Mouse (Mus musculus): ENCODE measurements around the gene Alppl2. TPM values are rescaled to one million over a fixed set of nuclear protein-coding genes. Genes with fewer than 3 reads are reported as not detected.
A peak's percentile ranks its signal among the peaks of the same experiment; 100 is the strongest.

Gene Alppl2
- polyA plus RNA-seq, 1 experiment from 2014 or later = not detected

GRCm38 (mm10) chr1:87057075-87057474 lies 32.7 kb downstream of the Alppl2 start:
- no peaks in the 10 kb centered on the region for H3K4me1 ChIP-seq (ENCODE audit: insufficient read depth, low read length)
- 70% methylated on average over 4 of the region's 4 CpGs for WGBS
- H3K4me2 ChIP-seq (replicated peaks; ENCODE audit: low read depth, low read length) = no peak overlapping the region
- H3K36me3 ChIP-seq (ENCODE audit: insufficient read depth, low read length) = no peaks in the 10 kb centered on the region
- no peaks in the 10 kb centered on the region for H3K27me3 ChIP-seq (ENCODE audit: insufficient read depth, low read length)
- H3K27ac ChIP-seq (ENCODE audit: low read length) = no peak overlapping the region
- H3K9me3 ChIP-seq (ENCODE audit: low read length) = no peaks in the 10 kb centered on the region
- H3K9ac ChIP-seq (replicated peaks; ENCODE audit: low read length) = no peak overlapping the region
- no peak for ATAC-seq (ENCODE audit: low FRiP score, low TSS enrichment)
- no peak overlapping the region for H3K4me3 ChIP-seq (ENCODE audit: low read length)

GRCm38 (mm10) chr1:87051369-87051768 lies 38.4 kb downstream of the Alppl2 start:
- H3K27me3 ChIP-seq (ENCODE audit: insufficient read depth, low read length) = no peaks in the 10 kb centered on the region
- H3K4me2 ChIP-seq (replicated peaks; ENCODE audit: low read depth, low read length) = no peak overlapping the region
- no peak for ATAC-seq (ENCODE audit: low FRiP score, low TSS enrichment)
- no peaks in the 10 kb centered on the region for H3K36me3 ChIP-seq (ENCODE audit: insufficient read depth, low read length)
- no peaks in the 10 kb centered on the region for H3K4me1 ChIP-seq (ENCODE audit: insufficient read depth, low read length)
- WGBS = 85% methylated on average over 4 of the region's 4 CpGs
- no peak overlapping the region for H3K27ac ChIP-seq (ENCODE audit: low read length)
- H3K9ac ChIP-seq (replicated peaks; ENCODE audit: low read length) = no peak overlapping the region
- H3K9me3 ChIP-seq (ENCODE audit: low read length) = no peaks in the 10 kb centered on the region
- no peak overlapping the region for H3K4me3 ChIP-seq (ENCODE audit: low read length)

- H3K4me3 ChIP-seq (ENCODE audit: low read length) = no peak overlapping the region
- H3K9ac ChIP-seq (replicated peaks; ENCODE audit: low read length) = no peak overlapping the region
- no peaks in the 10 kb centered on the region for H3K27me3 ChIP-seq (ENCODE audit: insufficient read depth, low read length)
- no peak for ATAC-seq (ENCODE audit: low FRiP score, low TSS enrichment)
- 56% methylated on average over 1 of the region's 1 CpGs for WGBS
- H3K36me3 ChIP-seq (ENCODE audit: insufficient read depth, low read length) = no peaks in the 10 kb centered on the region
- H3K4me1 ChIP-seq (ENCODE audit: insufficient read depth, low read length) = no peaks in the 10 kb centered on the region
- H3K4me2 ChIP-seq (replicated peaks; ENCODE audit: low read depth, low read length) = no peak overlapping the region
- no peak overlapping the region for H3K27ac ChIP-seq (ENCODE audit: low read length)
- no peaks in the 10 kb centered on the region for H3K9me3 ChIP-seq (ENCODE audit: low read length)
Observed at GRCm38 (mm10) chr1:87050700-87051099, 39.0 kb downstream of the Alppl2 start.

GRCm38 (mm10) chr1:87050072-87050471 lies 39.7 kb downstream of the Alppl2 start:
- H3K36me3 ChIP-seq (ENCODE audit: insufficient read depth, low read length) = no peaks in the 10 kb centered on the region
- no peaks in the 10 kb centered on the region for H3K4me1 ChIP-seq (ENCODE audit: insufficient read depth, low read length)
- 80% methylated on average over 3 of the region's 3 CpGs for WGBS
- no peaks in the 10 kb centered on the region for H3K27me3 ChIP-seq (ENCODE audit: insufficient read depth, low read length)
- ATAC-seq (ENCODE audit: low FRiP score, low TSS enrichment) = no peak
- no peak overlapping the region for H3K4me2 ChIP-seq (replicated peaks; ENCODE audit: low read depth, low read length)
- H3K4me3 ChIP-seq (ENCODE audit: low read length) = no peak overlapping the region
- H3K9me3 ChIP-seq (ENCODE audit: low read length) = no peaks in the 10 kb centered on the region
- H3K9ac ChIP-seq (replicated peaks; ENCODE audit: low read length) = no peak overlapping the region
- H3K27ac ChIP-seq (ENCODE audit: low read length) = no peak overlapping the region

GRCm38 (mm10) chr1:87041814-87042438 lies 47.8 kb downstream of the Alppl2 start:
- H3K4me2 ChIP-seq (replicated peaks; ENCODE audit: low read depth, low read length) = no peak overlapping the region
- no peaks in the 10 kb centered on the region for H3K9me3 ChIP-seq (ENCODE audit: low read length)
- H3K36me3 ChIP-seq (ENCODE audit: insufficient read depth, low read length) = no peaks in the 10 kb centered on the region
- WGBS = 0% methylated on average over 1 of the region's 1 CpGs
- H3K4me3 ChIP-seq (ENCODE audit: low read length) = no peak overlapping the region
- no peak overlapping the region for H3K27ac ChIP-seq (ENCODE audit: low read length)
- 0 out of 2 replicates have a peak, but pooled peaks have one; percentile 35 for ATAC-seq (ENCODE audit: low FRiP score, low TSS enrichment)
- H3K9ac ChIP-seq (replicated peaks; ENCODE audit: low read length) = 0 out of 2 replicates have a peak overlapping the region, but pooled peaks have one; percentile 12
- H3K4me1 ChIP-seq (ENCODE audit: insufficient read depth, low read length) = peaks cover 8% of the 10 kb centered on the region
- H3K27me3 ChIP-seq (ENCODE audit: insufficient read depth, low read length) = no peaks in the 10 kb centered on the region

- no peak overlapping the region for H3K27ac ChIP-seq (ENCODE audit: low read length)
- ATAC-seq (ENCODE audit: low FRiP score, low TSS enrichment) = no peak
Observed at GRCm38 (mm10) chr1:87041119-87041518, 48.6 kb downstream of the Alppl2 start.

GRCm38 (mm10) chr1:87038477-87039070 lies 51.2 kb downstream of the Alppl2 start:
- peaks cover 32% of the 10 kb centered on the region for H3K4me1 ChIP-seq (ENCODE audit: insufficient read depth, low read length)
- no peaks in the 10 kb centered on the region for H3K27me3 ChIP-seq (ENCODE audit: insufficient read depth, low read length)
- H3K27ac ChIP-seq (ENCODE audit: low read length) = no peak overlapping the region
- no peaks in the 10 kb centered on the region for H3K9me3 ChIP-seq (ENCODE audit: low read length)
- H3K36me3 ChIP-seq (ENCODE audit: insufficient read depth, low read length) = no peaks in the 10 kb centered on the region
- ATAC-seq (ENCODE audit: low FRiP score, low TSS enrichment) = no peak
- H3K4me3 ChIP-seq (ENCODE audit: low read length) = no peak overlapping the region
- 90% methylated on average over 2 of the region's 2 CpGs for WGBS
- no peak overlapping the region for H3K9ac ChIP-seq (replicated peaks; ENCODE audit: low read length)
- no peak overlapping the region for H3K4me2 ChIP-seq (replicated peaks; ENCODE audit: low read depth, low read length)

More at GRCm38 (mm10) chr1:87041119-87041518, 48.6 kb downstream of the Alppl2 start:
- Histone ChIP-seq H3K27me3 (ENCODE audit: insufficient read depth, low read length) (no peaks in the 10 kb centered on the region), H3K9me3 (ENCODE audit: low read length) (no peaks in the 10 kb centered on the region), H3K36me3 (ENCODE audit: insufficient read depth, low read length) (no peaks in the 10 kb centered on the region), H3K9ac (replicated peaks; ENCODE audit: low read length) (no peak overlapping the region), H3K4me3 (ENCODE audit: low read length) (no peak overlapping the region), H3K4me2 (replicated peaks; ENCODE audit: low read depth, low read length) (no peak overlapping the region), H3K4me1 (ENCODE audit: insufficient read depth, low read length) (peaks cover 16% of the 10 kb centered on the region)
- WGBS = 30% methylated on average over 3 of the region's 3 CpGs

Other genes with a start within 250 kb of the Alppl2 start
- gene Alpi, start 11.7 kb upstream of the Alppl2 start, polyA plus RNA-seq (2015; fragmentation: Nextera tagmentation; extraction: Ambion mirVana) = 0.06 TPM in 1 of 2 replicates, not detected in the other
- not detected in 2 replicates for gene Akp3, start 35.0 kb upstream of the Alppl2 start, polyA plus RNA-seq (2015; fragmentation: Nextera tagmentation; extraction: Ambion mirVana)
- gene Ecel1, start 66.6 kb upstream of the Alppl2 start, polyA plus RNA-seq (2015; fragmentation: Nextera tagmentation; extraction: Ambion mirVana) = 0.94 and 1.1 TPM in 2 replicates
- gene Prss56, start 93.4 kb upstream of the Alppl2 start, polyA plus RNA-seq (2015; fragmentation: Nextera tagmentation; extraction: Ambion mirVana) = 0.08 TPM in 1 of 2 replicates, not detected in the other
- 0.81 and 1.1 TPM in 2 replicates for gene Chrnd, start 100.7 kb upstream of the Alppl2 start, polyA plus RNA-seq (2015; fragmentation: Nextera tagmentation; extraction: Ambion mirVana)
- gene Chrng, start 114.7 kb upstream of the Alppl2 start, polyA plus RNA-seq (2015; fragmentation: Nextera tagmentation; extraction: Ambion mirVana) = 0.68 and 0.85 TPM in 2 replicates
- gene Eif4e2, start 124.0 kb upstream of the Alppl2 start, polyA plus RNA-seq (2015; fragmentation: Nextera tagmentation; extraction: Ambion mirVana) = 157 and 160 TPM in 2 replicates
- gene Efhd1, start 174.4 kb upstream of the Alppl2 start, polyA plus RNA-seq (2015; fragmentation: Nextera tagmentation; extraction: Ambion mirVana) = 7.3 and 8.5 TPM in 2 replicates
- 59.2 and 68.3 TPM in 2 replicates for gene Gigyf2, start 237.1 kb upstream of the Alppl2 start, polyA plus RNA-seq (2015; fragmentation: Nextera tagmentation; extraction: Ambion mirVana)

Data from kidney, embryonic 16.5 days (tissue).